Mouse (Mus musculus) midbrain, embryonic 15.5 days (tissue): Measurements from ENCODE around the gene Gm11541. TPM values are rescaled to one million over a fixed set of nuclear protein-coding genes. Genes with fewer than 3 reads are reported as not detected.
A peak's percentile ranks its signal among the peaks of the same experiment; 100 is the strongest.

Source experiments
- ATAC-seq: fragments of 200-750 bp; cut with Nextera tagmentation; replicated peaks from 2 replicates; pipeline ENCODE4 v1.8.0; 2017; ENCODE audit warnings: moderate TSS enrichment
- H3K27ac ChIP-seq: fragments of 300-500 bp; sonication (generic); 2 replicates; pipeline ENCODE4 v1.5.1; 2015; ENCODE audit warnings: mild to moderate bottlenecking, inconsistent platforms
- H3K27me3 ChIP-seq: fragments of 300-500 bp; sonication (generic); replicated peaks from 2 replicates; pipeline ENCODE4 v1.6.1; 2015; ENCODE audit warnings: inconsistent platforms
- H3K36me3 ChIP-seq: fragments of 300-500 bp; sonication (generic); replicated peaks from 2 replicates; pipeline ENCODE4 v1.6.1; 2015; ENCODE audit warnings: inconsistent platforms
- H3K4me1 ChIP-seq: fragments of 300-500 bp; sonication (generic); 2 replicates; pipeline ENCODE4 v1.6.1; 2015; ENCODE audit warnings: inconsistent platforms
- H3K4me2 ChIP-seq: fragments of 300-500 bp; sonication (generic); 2 replicates; pipeline ENCODE4 v1.6.1; 2015; ENCODE audit warnings: inconsistent platforms, mild to moderate bottlenecking, moderate library complexity
- H3K4me3 ChIP-seq: fragments of 300-500 bp; sonication (generic); 2 replicates; pipeline ENCODE4 v1.5.1; 2015; ENCODE audit warnings: mild to moderate bottlenecking, inconsistent platforms
- H3K9ac ChIP-seq: fragments of 300-500 bp; sonication (generic); 2 replicates; pipeline ENCODE4 v1.6.1; 2015; ENCODE audit warnings: mild to moderate bottlenecking, inconsistent platforms
- H3K9me3 ChIP-seq: fragments of 300-500 bp; sonication (generic); 2 replicates; pipeline ENCODE4 v1.6.1; 2016; ENCODE audit warnings: inconsistent platforms
- WGBS: fragments of 180-500 bp; shearing (Covaris S2); methylation state at CpG from one replicate; pipeline ENCODE4 v1.1.7; 2015; ENCODE audit warnings: mixed read lengths; 5-methylcytosine and 5-hydroxymethylcytosine counted together
- polyA plus RNA-seq: library from polyadenylated mRNA; unstranded; fragments of >200 nt; fragmentation: Nextera tagmentation; extraction: Ambion mirVana; gene quantifications from 2 replicates; pipeline ENCODE4 v1.2.1, GENCODE M21; 2015

Gene Gm11541
- polyA plus RNA-seq, 1 experiment from 2014 or later, result not detected

DNA sequence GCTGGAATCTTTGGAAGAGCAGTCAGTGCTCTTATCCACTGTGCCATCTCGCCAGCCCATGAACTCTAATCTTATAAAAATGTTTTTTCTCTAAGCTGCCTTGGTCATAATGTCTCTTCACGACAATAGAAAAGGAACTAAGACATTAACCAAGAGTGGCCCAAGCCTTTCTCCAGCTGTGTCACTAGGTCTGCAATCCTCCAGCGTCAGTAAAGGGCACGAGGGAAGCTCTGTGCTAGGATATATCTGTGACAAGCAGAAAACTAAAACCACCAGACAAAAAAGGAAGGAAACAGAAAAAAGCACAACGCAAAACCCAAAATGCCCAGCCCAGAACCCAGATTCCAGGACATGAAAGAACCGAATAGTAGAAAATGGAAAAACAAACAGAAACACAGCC is 17.1 kb downstream of the Gm11541 start:
- Histone ChIP-seq H3K9ac (no peak overlapping the region), H3K27me3 (no peaks in the 10 kb centered on the region), H3K9me3 (no peaks in the 10 kb centered on the region), H3K4me2 (no peak overlapping the region), H3K4me3 (no peak overlapping the region), H3K4me1 (no peaks in the 10 kb centered on the region), H3K27ac (no peak overlapping the region), H3K36me3 (no peaks in the 10 kb centered on the region)
- 82% methylated on average over 6 of the region's 6 CpGs for WGBS
- no peak for ATAC-seq

DNA sequence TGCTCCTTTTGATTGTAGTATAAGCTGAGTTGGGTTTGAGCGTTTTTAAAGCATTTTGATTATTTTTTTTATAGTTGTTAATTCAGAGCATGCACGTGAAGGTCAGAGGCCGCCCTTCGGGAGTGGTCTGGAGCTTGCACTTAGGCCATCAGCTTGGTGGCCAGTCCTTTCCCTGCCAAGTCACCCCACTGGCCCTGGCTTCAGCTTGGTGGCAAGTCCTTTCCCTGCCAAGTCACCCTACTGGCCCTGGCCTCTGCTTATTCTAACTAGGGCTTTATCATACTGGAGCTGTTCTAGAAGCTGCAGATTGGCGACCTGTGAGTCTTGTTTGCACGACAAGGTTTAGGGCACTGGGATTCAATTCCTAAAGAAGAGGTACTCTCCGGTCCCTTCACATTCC is 21.9 kb downstream of the Gm11541 start:
- Histone ChIP-seq H3K4me2 (no peak overlapping the region), H3K4me1 (peaks cover 7% of the 10 kb centered on the region), H3K4me3 (no peak overlapping the region), H3K27ac (no peak overlapping the region), H3K27me3 (no peaks in the 10 kb centered on the region), H3K9ac (no peak overlapping the region), H3K9me3 (no peaks in the 10 kb centered on the region), H3K36me3 (no peaks in the 10 kb centered on the region)
- 87% methylated on average over 7 of the region's 7 CpGs for WGBS
- ATAC-seq, result no peak

DNA sequence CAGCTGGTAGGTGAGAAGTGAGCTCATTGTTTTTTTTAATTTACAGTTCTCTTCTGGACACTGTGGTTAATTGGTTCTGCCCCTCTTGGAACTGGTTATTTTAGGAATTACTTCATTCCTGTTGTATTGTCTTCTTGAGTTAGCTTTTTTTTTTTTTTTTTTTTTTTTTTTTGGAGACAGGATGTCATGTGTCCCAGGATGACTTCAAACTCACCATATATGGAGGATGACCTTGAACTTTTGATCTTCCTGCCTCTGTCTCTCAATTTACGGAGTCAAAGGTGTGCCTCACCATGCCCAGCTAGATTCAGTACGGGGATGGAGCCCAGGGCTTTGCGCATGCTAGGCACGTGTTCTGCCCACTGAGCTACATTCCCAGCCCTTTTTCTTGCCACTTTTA is 22.7 kb downstream of the Gm11541 start:
- H3K27ac ChIP-seq, result no peak overlapping the region
- no peaks in the 10 kb centered on the region for H3K9me3 ChIP-seq
- no peaks in the 10 kb centered on the region for H3K36me3 ChIP-seq
- 90% methylated on average over 4 of the region's 4 CpGs for WGBS
- H3K4me2 ChIP-seq, result no peak overlapping the region
- peaks cover 8% of the 10 kb centered on the region for H3K4me1 ChIP-seq
- ATAC-seq, result no peak
- no peak overlapping the region for H3K4me3 ChIP-seq
- H3K27me3 ChIP-seq, result no peaks in the 10 kb centered on the region
- no peak overlapping the region for H3K9ac ChIP-seq

DNA sequence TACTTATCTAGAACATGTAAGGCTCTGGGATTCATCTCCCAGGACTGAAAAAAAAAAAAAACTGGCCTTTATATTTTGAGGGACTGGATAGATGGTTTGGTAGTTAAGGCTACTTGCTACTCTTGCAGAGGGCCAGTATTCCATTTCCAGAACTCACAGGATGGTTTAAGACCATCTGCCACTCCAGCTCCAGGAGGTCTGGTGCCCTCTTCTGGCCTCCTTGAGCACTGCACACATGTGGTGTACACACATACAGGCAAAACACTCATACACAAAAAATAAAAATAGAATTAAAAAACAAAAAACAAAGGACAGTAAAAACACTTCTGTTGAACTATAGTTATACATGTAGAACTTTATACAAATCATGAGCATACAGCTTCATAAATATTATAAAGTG is 23.7 kb downstream of the Gm11541 start:
- Histone ChIP-seq H3K4me1 (peaks cover 18% of the 10 kb centered on the region), H3K4me2 (no peak overlapping the region), H3K9ac (no peak overlapping the region), H3K9me3 (no peaks in the 10 kb centered on the region), H3K27ac (no peak overlapping the region), H3K27me3 (no peaks in the 10 kb centered on the region), H3K36me3 (no peaks in the 10 kb centered on the region), H3K4me3 (no peak overlapping the region)
- ATAC-seq, result no peak

DNA sequence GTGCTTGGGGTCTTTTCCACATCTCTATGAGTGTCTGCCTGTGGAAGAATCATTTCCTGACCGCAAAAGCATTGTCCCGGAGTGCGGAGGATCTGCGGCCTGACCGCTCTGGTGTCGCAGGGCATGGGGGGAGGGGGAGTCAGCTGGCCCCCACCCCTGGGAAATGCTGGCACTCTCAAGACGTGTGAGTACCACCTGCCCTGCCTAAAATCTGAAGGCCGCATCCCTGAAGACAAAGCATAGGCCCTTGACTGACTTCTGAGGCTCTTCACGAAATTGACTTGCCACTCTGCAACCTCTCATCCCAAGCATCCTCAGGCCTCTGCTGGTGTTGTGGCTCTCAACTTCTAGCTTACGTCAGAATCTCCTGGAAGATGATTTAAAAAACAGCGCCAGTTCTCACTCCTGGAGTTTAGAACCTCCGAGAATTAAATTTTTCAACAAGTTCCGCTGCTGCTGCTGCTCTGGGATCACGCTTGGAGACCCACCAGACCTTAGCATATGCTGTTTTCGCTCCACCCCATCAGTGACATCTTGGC is 26.6 kb downstream of the Gm11541 start:
- no peaks in the 10 kb centered on the region for H3K36me3 ChIP-seq
- peak overlapping the region; percentile 99 for H3K4me3 ChIP-seq
- H3K9me3 ChIP-seq, result no peaks in the 10 kb centered on the region
- H3K27ac ChIP-seq, result peak overlapping the region; percentile 93
- peak overlapping the region; percentile 93 for H3K4me2 ChIP-seq
- no peaks in the 10 kb centered on the region for H3K27me3 ChIP-seq
- WGBS, result 29% methylated on average over 15 of the region's 15 CpGs
- H3K4me1 ChIP-seq, result peaks cover 24% of the 10 kb centered on the region
- ATAC-seq, result no peak; the same call in 1 of the 2 replicates
- peak overlapping the region; percentile 98 for H3K9ac ChIP-seq

DNA sequence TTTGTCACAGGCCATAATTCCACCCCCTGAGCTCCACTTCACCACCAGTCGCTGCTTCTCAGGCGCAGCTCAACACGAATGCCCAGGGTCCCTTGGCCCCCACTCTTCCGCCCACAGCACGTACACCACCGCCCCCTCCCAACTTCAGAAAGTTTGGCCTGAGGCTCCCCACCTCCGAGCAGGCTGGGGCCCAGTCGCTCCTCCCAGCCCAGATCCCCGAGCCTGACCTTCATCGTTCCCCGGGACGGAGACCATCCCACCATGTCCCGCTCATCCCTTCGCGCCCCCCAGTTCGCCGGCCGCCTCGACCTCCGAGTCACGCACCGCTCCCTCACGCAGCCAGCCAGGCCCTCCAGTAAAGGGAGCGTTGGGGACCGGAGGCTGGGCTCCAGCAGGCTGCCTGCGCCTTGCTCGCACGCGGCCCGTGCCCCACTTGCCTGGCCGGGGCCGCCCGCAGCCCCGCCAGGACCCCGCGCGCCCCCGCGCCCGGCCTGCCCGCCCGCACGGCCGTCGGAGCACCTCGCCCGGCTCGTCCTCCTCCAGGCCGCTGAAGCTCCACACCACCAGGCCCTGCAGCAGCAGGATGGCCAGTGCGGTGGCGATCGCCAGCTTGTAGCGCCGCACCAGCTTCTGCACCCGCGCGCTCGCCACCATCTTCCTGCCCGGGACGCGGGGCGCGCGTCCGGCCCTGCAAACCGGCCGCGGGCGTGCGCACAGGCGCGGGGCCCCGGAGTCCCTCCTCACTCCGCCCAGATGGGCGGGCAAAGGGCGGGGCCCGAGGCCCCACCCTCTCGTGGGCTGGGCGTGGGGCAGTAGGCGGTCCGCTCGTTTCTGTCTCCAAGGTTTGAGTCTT is 27.3 kb downstream of the Gm11541 start, which contains the start of gene Xylt2:
Gene Xylt2 (minus strand): TSS at position 762 of the 853 bp plus-strand sequence.
- H3K9ac ChIP-seq, result peak within 1 kb of the TSS; percentile 98
- no peaks in the 10 kb centered on the region for H3K36me3 ChIP-seq
- H3K4me3 ChIP-seq, result peak within 1 kb of the TSS; percentile 99
- ATAC-seq, result peak; percentile 97
- H3K4me1 ChIP-seq, result peaks cover 24% of the 10 kb centered on the region
- H3K27ac ChIP-seq, result peak within 1 kb of the TSS; percentile 93
- peak within 1 kb of the TSS; percentile 93 for H3K4me2 ChIP-seq
- H3K27me3 ChIP-seq, result no peaks in the 10 kb centered on the region
- WGBS, result under 1% methylated on average over 72 of the region's 82 CpGs
- no peaks in the 10 kb centered on the region for H3K9me3 ChIP-seq

DNA sequence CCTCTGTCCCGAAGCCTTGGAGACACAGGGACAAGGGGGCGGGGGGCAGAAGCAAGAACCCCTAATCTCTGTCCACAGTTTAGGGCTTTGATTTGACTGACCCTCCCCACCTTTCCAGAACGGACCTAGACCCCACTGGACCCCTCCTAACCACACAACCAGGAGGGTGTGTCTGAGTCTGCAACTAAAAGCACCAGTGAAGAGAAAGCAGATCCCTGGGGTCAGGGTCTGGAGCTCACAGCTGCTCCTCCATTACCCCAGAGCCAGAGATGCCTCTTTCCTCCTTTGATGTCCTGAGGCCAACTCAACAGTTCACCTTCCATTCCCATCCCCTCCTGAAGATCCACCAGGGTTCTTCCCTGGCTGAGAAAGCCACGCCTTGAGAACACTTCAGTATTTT is 28.0 kb downstream of the Gm11541 start:
- no peaks in the 10 kb centered on the region for H3K36me3 ChIP-seq
- peak overlapping the region; percentile 98 for H3K9ac ChIP-seq
- peak overlapping the region; percentile 99 for H3K4me3 ChIP-seq
- no peaks in the 10 kb centered on the region for H3K9me3 ChIP-seq
- no peak overlapping the region; the same call in 1 of the 2 replicates for H3K27ac ChIP-seq
- no peaks in the 10 kb centered on the region for H3K27me3 ChIP-seq
- ATAC-seq, result no peak
- 38% methylated on average over 4 of the region's 4 CpGs for WGBS
- H3K4me2 ChIP-seq, result peak overlapping the region; percentile 93
- H3K4me1 ChIP-seq, result peaks cover 24% of the 10 kb centered on the region

DNA sequence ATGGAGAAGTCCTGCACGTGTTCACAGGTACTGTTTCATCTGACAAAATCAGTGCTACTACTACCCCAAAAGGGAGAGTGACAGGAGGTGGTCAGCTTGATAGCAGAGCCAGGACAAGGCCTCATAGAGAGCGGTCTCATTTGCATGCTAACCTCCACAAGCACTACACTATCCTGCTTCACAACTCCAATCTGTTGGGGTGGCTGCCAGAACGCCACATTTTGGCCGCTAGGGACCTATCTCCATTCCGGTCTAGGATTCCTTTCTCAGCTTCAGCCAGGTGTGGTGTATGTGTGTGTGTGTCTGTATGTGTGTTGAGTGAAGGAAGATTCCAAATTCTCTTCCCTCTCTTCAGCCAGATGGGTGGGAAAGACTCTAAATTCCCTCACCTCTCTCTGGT is 28.9 kb downstream of the Gm11541 start:
- no peaks in the 10 kb centered on the region for H3K36me3 ChIP-seq
- H3K27me3 ChIP-seq, result no peaks in the 10 kb centered on the region
- H3K27ac ChIP-seq, result no peak overlapping the region
- no peak overlapping the region for H3K4me3 ChIP-seq
- 87% methylated on average over 5 of the region's 5 CpGs for WGBS
- H3K9ac ChIP-seq, result no peak overlapping the region
- H3K4me2 ChIP-seq, result no peak overlapping the region
- no peak for ATAC-seq
- no peaks in the 10 kb centered on the region for H3K9me3 ChIP-seq
- H3K4me1 ChIP-seq, result peaks cover 24% of the 10 kb centered on the region

DNA sequence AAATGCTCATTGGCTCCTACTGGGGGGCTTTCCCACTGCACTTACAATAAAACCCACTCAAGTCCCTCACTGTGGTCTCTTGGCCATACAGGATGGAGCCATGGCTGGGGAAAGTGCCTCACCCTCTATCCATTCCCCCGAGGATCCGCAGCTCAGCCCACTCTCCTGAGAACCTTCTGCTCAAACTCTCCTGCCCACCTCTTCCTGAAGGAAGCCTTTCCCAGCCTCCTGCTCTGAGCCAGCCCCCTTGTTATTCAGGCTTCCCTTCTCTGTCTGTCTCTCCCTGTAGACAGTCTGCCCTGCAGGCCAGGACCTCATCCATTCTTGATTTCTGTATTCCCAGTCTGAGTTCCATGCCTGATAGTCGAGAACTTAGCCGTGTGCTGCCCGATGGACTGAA is 29.3 kb downstream of the Gm11541 start:
- no peak for ATAC-seq
- Histone ChIP-seq H3K27ac (no peak overlapping the region), H3K9ac (no peak overlapping the region), H3K4me1 (peaks cover 24% of the 10 kb centered on the region), H3K4me2 (no peak overlapping the region), H3K27me3 (no peaks in the 10 kb centered on the region), H3K36me3 (no peaks in the 10 kb centered on the region), H3K9me3 (no peaks in the 10 kb centered on the region), H3K4me3 (no peak overlapping the region)
- 82% methylated on average over 5 of the region's 5 CpGs for WGBS

DNA sequence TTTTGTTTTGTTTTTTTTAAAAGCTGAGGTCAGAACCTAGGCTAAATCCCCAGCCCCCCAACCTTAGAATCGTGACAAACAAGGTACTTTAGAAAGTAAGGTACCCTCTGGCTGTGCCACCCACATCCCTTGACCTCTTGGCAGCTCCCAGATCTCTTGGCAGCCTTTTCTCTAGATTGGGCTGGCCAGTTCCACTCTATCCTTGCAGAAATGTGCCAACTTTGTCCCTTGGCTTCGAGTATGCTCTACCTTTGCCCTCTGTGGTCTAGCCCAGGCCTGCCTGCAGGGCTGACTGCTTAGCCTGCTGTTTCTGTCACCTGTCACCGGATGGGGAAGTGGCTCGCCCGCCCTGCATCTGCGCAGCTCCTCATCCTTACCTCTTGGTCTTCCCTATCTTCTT is 39.0 kb downstream of the Gm11541 start:
- Histone ChIP-seq H3K27ac (no peak overlapping the region), H3K9ac (no peak overlapping the region), H3K9me3 (no peaks in the 10 kb centered on the region), H3K4me2 (no peak overlapping the region), H3K27me3 (no peaks in the 10 kb centered on the region), H3K36me3 (peaks cover 33% of the 10 kb centered on the region), H3K4me1 (no peaks in the 10 kb centered on the region), H3K4me3 (no peak overlapping the region)
- no peak for ATAC-seq
- WGBS, result 91% methylated on average over 6 of the region's 6 CpGs

DNA sequence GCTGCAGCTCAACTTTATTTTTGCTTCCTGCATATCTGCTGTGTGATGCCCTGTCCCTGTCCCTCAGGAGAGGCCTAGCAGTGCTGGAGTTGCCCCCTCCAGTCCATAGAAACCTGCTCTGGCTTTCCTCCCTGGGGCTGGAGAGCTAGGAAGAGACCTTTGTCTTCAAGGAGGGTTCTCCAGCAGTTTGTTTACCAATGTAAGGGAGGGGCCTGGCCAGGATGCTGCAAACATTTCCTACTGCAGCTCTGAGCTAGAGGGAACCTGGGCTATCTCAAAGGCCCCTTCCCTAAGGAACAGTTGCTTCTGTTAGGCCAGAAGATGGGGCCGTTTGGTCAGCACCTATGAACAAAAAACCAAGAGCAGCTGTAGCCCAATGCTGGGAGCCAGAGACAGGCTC is 43.0 kb downstream of the Gm11541 start:
- ATAC-seq, result no peak
- Histone ChIP-seq H3K36me3 (peaks cover 24% of the 10 kb centered on the region), H3K4me1 (no peaks in the 10 kb centered on the region), H3K9me3 (no peaks in the 10 kb centered on the region), H3K4me3 (no peak overlapping the region), H3K27me3 (no peaks in the 10 kb centered on the region), H3K4me2 (no peak overlapping the region), H3K27ac (no peak overlapping the region), H3K9ac (no peak overlapping the region)
- 77% methylated on average over 1 of the region's 1 CpGs for WGBS

DNA sequence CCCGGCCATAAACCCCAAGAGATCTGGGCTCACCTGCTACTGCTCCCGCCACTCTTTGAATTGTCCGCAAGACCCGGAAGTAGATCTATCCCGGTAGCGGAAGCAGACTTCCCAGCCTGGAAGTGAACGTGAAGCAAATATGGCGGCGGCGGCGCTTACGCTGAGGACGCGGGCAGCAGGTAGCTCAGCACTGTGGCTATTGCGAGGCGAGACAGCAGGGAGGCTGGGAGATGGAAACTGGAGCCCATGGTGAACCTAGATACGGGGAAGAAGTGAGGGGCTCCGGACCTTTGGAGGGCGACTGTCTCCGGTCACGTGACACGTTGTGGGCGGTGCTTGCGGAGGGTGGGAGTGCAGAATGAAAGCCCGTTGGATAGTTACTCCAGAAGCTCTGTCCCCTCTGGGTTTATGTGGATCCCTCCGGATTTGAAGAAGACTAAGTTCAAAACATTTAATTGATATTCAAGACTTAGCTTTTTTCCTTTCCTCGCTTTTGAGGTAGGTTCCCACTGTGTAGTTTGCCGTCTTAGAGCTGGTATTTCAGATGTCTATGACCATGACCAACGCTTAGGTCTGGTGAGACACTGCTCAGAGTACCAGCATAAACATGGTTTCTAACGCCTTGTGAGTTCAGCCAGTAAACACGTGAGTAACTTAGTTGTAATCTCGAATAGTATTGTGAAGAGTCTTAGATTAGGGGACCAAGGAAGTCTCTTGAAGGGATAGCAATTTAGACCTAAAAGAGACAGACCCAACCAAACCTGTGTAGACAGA is 50.4 kb downstream of the Gm11541 start, which contains the start of the genes Mrpl27 and Eme1:
Gene Mrpl27 (plus strand): TSS at position 105 of the 774 bp plus-strand sequence.
Gene Eme1 (minus strand): TSS at position 302 of the 774 bp plus-strand sequence.
- under 1% methylated on average over 32 of the region's 32 CpGs for WGBS
- H3K9ac ChIP-seq, result peak within 1 kb of the TSS; percentile 69
- peak within 1 kb of the TSS; percentile 98 for H3K27ac ChIP-seq
- peak within 1 kb of the TSS; percentile 83 for H3K4me3 ChIP-seq
- no peaks in the 10 kb centered on the region for H3K27me3 ChIP-seq
- H3K9me3 ChIP-seq, result no peaks in the 10 kb centered on the region
- H3K4me1 ChIP-seq, result peaks cover 20% of the 10 kb centered on the region
- ATAC-seq, result peak; percentile 93
- peaks cover 4% of the 10 kb centered on the region; the same call in 1 of the 2 replicates for H3K36me3 ChIP-seq
- peak within 1 kb of the TSS; percentile 83 for H3K4me2 ChIP-seq
